Mouse (Mus musculus): ENCODE results near the gene Sppl3.

The Sppl3 gene

DNA sequence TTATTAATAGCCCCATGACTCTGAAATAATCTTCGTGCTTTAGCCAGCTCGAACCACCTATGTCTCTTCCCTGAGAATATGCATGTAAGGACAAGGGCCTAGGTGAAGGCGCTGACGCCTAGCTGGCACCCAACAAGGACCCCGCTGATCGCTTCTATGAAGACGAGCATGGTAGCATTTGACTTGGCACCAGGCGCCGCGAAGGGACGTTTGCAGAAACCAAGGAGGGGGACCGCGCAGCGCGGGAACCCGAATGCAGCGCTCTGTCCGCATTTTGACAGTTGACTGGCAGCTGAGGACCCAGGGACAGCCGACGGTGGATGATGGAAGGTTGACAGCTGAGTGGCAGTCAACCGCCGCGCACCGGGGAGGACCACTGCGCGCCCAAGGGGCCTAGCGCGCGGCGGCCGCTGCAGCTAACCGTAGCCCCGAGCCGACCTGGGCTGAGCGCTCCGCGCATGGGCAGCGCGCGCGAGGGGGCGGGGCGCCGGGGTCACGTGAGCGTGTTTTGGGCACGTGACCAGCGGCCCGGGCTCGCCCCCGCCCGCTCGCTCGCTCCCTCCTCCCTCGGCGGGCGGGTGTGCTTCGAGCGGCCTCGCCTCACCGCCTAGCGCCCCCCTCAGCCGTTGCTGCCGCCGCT is at the start of gene Sppl3:
Gene Sppl3 (plus strand): TSS at position 561 of the 640 bp plus-strand sequence.
- DNase-seq, result peak; percentile 100

DNA sequence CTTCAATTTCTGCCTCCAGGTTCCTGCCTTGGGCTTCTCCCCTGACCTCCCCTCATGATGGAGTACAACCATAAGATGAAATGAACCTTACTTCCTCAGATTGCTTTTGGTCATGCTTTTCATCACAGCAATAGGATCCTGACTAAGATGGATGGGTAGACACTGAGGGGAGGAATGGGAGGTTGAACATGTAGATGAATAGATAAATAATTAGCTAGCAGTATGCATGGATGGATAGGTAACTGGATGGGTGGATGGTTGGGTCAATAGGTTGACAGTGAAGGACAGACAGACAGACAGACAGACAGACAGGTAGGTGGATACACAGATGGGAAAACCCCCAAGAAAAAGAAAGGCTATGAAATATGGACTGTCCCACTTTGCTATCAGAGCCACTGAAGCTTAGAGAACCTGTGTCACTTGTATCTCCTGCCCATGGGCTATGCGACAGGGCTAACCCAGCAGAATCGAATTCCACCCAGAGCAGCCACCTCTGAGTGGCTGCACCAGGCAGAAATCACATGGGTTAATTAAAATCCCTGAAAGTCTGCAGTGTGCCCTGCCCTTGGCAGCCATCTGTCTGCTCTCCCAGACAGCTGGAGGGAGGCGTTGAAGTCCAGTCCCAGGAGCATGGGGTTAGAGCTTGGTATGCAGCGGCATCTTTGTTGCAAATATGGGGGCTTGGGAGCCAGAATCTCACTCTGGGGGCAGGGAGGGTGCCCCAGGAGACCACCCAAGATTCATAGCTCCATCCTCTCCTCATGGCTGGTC is 49.2 kb upstream of the Sppl3 start:
- no peak for DNase-seq

DNA sequence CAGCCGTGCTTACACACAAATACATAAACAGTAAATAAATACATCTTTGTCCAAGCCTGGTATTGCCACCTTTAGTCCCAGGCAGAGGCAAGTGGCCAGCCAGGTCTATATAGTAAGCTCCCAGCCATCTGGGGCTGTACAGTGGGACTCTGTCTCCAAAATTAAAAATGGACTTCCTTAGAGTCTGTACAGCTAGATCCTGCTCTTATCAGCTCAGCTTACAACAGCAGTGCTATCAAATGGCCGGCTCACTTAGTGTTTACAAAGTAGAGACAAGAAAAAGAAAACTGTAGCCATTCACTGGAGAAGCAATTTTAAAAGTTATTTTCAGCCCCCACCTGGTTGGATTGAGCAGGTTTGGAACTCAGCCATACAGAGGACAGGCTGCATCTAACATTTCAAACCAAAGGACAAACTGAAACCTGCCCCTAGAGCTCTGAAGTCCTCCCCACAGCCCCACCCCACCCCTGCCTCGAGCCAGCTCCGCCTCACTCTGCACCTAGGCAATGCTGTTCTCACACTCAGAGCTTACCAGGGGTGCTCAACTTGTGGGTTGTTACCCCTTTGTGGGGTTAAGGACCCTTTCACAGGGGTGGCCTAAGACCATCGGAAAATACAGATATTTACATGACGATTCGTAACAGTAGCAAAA is 46.5 kb upstream of the Sppl3 start:
- no peak for DNase-seq

DNA sequence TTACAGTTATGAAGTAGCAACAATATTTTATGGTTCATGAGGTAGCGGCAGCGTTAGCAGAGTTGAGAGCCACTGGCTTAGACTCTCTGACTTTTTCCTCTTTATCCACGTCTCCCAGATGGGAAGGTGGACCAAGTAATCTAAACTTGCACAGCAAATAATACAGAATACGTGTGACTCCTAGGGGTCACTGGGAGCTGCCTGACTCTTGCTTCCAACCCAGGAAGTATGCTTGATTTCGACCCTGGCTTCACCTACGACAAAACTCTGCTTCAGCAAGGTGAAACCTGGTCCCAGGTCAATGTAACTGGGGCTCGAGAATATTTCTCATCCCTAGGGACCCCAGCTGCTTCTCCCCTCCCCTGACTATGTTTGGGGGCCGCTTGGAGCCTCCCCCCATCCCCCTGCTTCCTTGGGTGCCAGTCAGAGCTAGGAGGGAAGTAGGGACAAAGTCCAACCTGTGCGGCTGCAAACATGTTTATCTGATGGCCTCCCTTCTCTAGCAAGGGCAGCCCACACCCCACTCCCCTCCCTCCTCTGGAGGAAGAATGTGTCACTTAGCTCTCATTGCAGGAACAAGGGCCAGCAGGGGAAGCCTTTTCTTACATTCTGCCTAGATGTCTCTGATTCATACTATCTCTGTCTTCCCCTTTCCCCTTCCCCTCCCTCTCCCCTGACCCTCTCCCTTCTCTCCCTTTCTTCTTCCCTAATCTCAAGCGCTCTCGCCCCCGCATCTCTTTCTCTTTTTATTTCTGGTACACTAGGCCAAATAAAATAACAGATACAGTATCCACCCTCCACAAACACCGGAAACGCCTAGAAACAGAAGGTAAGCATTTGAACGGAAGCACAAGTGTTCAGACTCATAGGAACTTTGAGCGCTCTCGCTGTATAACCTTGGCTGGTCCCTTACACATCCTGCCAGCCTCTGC is 45.7 kb upstream of the Sppl3 start:
- no peak for DNase-seq

DNA sequence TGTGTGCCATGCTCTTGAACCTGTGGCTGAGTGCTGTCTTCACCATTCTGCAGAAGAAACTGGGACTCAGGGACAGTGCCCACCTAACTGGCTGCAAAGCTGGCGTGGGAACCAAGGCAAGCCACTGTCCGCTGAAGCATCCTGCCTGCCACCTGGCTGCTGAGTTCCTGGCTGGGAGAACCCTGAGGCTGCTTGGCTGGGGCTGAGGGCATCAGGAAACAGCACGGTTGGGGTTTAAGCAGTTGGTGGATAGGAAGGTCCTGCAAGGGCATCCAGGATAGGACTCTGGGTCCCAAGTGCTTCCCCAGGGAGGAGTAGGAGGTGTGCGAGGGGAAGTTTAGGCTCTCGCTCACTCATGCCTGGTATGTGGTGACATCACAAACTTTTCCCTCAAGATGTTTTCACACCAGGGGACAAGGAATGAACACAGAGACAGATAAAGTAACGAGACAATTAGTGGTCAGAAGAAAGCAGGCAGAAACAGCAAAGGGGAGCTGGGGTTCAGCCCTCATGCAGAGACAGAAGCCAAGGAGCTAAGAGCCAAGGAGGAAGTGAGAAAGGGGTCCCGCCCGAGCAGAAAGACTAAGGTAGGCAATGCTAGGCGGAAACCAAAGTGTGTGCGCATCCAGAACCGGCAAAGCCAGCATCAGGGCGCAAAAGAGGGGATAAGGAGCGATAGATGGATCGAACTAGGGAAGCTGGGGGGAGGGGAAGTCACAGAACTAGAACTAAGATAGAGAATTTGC is 43.2 kb upstream of the Sppl3 start:
- no peak for DNase-seq

DNA sequence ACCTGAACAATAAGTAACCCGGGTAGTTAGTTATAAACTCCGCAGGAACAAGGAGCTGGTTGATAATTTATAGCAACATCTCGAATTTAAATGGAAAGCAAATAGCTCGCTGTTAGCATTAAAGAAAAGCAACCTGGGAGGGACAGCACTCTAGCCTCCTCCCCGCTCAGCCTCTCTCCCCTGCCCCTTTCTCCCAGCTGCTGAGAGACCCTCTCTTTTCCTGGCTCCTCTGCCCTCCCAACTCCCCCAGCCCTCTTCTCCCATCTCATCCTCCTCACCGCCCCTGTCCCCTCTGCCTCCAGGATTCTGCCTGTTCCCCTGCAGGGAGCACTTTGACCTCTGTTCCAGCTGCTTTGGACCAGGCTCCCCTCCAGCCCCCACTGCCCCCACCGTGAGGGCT is 42.3 kb upstream of the Sppl3 start:
- DNase-seq, result no peak

DNA sequence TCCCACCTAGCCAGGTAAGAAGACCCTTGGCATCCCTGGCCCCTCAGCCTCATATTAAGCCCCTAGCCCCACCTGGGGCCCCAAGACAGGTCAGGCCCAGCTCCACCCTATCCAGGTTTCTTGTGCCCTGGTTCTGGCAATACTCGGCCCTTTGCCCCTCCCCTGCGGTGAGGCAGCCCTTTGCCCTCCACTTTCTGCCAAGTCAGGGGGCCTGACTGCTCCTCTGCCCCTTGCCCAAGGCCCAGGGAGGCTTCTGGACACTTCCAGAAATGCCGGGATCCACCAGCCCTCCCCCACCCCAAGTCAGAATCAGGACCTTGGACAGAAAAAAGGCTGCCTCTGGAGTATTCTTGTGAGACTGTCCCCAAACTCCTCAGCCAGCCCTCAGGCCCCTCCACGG is 41.9 kb upstream of the Sppl3 start:
- no peak for DNase-seq

DNA sequence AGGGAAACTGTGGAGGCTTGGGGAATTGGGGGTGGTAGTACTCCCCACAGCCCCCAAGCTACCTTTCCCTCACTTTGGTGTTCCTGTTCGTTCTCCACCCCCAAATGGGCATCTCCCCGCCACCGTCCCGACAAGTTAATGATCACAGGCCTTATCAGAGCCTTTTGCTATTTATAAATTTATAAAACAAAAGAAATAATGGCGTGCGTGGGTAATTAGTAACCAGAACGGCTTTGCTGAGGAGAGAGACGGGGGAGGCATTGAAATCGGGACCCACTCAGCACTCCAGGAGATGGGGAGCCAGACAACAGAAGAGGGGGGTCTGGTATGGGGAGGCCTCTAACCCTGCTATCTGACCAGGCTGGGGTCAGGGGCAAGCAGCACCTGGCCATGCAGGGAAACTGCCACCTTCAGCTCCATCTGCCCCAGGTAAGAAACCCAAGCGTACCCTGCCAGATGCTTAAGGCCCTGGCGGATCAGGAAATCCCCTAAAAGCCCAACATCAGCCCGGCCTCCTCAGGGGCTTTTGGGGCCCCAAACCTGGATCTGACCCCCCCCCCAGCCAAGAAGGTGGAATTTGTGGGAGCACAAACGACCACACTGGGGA is 41.2 kb upstream of the Sppl3 start:
- DNase-seq, result no peak

DNA sequence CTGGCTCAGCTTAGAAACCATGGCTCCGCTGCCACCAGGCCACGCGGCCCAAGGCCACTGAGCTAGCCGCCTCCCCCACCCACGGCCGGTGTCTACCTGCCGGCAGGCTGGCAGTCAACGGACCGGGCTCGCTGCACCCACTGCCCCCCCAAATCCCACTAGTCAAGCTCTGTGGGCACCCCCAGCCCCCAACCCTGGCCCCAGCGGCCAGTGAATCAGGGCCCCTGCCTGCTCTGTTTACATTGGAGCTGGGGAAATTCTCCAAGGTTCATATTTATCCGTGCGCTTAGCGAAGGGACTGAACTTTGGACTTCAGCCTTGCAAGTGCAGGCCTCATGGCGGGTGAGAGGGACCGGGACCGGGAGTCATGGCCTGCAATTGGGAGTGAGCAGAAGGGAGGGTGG is 40.1 kb upstream of the Sppl3 start, which contains the start of gene Hnf1a:
Gene Hnf1a (minus strand): TSS at position 271 of the 404 bp plus-strand sequence.
- no peak for DNase-seq

DNA sequence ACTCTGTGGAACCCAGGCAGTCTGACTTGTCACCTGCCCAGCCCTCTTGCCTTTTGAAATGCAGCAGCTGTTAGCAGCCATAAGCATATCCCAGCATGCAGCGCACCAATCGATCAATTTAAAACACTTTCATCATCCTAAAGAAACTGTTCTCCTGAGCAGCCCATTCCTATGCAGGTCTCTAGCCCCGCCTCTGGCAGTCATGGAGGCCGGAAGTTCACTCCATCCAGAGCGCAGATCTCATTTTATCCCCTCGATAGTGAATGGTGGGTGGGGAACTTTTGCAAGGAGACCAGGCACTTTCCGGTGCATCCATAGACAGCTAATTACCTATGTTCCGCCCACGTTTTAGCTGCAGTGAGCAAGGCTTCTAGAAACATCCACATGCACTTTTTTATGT is 38.7 kb upstream of the Sppl3 start:
- DNase-seq, result no peak

DNA sequence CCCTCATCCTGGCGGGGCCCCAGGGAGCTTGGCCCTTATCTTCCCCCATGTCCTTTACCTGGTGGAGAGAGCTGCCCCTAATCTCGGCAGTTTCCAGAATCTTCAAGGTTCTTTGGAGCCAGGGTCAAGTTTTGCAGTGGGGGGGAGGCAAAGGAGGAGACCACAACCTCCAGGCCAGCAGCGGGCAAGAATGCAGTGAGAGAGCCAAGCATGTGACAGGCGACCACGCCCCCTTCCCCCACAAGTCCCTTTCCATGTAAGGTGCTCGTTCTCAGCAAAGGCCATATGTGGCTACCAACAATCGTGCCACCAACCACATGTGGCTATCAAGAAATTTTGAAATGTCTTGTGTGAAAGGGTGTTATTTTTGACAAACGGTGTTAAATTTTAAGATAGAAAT is 37.8 kb upstream of the Sppl3 start:
- DNase-seq, result no peak

DNA sequence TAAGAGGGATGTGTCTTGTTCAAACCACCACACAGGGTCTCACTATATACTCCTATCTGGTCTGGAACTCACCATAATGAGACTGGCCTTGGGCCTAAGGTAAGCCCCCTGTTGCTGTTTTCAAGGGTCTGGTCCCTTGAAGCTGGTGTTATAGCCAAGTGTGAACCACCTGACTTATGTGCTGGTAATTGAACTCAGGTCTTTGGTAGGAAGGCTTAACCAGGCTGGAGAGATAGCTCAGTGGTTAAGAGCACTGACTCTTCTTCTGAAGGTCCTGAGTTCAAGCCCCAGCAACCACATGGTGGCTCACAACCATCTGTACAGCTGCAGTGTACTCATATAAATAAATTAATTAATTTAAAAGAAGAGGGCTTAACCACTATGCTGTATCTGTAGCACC is 34.0 kb upstream of the Sppl3 start:
- DNase-seq, result no peak

DNA sequence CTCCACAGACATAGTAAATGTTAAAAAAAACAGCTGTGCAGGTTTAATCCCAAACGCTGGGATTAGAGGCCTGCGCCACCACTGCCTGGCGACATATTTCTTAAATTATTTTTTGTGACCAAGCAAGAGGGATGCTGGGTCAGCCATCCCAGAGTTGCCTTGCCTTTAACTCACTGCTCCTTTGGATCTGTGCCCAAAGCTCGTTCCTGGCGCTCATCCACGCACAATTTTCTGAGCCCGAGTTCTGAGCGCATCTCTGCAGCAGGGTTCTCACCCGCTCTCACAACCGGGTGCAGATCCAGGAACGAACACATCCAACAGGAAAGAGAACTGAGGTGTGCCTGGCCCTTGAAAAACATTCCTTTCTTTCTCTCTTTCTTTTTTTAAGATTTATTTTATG is 32.5 kb upstream of the Sppl3 start:
- no peak for DNase-seq

DNA sequence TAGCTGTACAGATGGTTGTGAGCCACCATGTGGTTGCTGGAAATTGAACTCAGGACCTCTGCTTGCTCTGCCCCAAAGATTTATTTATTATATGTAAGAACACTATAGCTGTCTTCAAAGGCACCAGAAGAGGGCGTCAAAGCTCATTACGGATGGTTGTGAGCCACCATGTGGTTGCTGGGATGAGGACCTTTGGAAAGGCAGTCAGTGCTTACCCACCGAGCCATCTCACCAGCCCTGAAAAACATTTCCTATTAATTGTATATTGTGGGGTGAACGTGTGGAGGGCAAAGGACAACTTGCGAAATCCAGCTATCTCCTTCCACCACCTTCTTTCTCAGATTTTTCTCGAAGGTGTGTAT is 32.1 kb upstream of the Sppl3 start:
- peak; percentile 27 for DNase-seq

DNA sequence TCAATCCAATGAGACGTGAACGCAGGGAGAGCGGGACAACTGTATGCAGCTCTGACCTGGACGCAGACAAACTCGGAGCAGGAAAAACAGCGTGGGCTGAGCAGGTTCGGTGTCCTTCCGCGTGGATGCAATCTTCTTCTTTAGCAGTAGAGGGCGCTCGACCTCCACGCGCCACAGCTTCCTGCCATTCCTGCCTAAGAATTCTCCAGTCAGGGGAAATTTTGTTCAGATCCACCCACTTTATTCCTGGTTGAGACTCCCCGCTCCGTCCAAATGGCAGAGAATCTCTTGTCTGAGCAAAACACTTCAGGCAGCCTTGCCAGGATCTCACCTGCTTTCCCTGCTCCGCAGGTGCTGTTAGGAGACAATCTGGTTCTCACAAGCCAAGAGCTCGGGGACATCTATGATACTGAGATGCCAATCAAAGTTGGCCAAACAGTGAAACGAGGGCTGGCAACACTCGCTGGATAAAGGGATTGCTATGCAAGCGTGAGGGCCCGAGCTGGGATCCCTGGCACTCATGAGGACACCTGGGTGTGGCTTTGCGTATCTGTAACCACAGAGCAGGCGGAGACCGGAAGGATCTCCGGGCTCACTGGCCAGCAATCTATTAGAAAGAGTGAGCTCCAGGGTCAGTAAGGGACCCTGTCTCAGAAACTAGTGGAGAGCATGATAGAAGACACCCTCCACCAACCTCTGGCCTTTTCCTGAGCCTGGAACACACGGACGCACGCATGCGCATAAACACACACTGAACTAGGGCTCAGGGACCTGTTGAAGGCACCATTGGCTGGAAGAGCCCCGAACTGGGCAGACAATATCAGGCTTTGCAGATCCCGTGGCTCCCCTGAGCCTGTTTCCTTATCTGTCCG is 31.5 kb upstream of the Sppl3 start:
- DNase-seq, result peak; percentile 74

DNA sequence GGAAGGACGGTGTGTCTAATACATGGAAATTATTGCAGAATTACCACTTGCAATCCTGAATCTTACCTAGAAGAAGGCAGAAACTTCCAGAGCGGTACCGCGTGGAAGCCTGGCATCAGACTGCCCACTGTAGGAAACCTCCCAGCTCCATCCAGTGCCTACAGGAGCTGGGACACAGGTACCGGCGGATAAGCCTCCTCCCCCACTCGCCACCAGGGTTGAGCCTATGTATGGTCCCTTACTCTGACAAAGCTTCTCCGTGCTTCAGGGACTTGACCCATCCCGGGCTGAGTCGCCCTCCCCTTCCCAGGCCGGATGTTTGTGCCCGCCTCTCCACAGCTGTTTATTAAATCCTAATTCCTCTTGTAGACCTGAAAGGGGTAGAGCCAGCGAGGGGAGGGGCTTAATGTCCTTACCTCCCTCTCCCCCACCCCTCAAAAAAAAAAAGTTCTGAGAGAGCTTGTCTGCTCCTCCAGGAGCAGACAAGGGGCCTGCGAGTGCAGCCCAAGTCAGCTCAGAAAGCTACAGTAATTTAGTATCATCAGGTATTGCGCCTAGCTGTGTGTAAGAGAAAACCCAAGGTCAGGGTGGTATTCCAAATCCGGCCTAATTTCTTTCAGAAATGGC is 30.7 kb upstream of the Sppl3 start:
- no peak for DNase-seq

DNA sequence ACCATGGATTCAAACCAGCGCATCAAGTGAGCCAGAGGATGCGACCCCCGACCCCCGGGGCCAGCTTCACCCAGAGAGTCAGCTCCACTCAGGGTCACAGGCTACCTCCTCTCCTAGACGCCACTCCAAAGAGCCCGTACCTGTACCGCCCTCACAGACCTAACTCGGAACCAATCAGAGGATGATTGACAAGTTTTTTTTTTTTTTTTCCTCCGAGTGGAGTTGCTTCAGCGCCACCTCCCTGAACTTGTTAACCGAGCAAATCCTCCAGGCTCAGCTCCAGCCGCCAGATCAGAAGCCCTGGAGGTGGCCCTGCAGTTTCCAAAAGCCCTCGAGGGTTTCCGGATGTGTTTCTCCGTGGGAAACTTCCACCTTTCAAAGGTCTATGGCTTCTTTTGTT is 28.9 kb upstream of the Sppl3 start:
- DNase-seq, result no peak

DNA sequence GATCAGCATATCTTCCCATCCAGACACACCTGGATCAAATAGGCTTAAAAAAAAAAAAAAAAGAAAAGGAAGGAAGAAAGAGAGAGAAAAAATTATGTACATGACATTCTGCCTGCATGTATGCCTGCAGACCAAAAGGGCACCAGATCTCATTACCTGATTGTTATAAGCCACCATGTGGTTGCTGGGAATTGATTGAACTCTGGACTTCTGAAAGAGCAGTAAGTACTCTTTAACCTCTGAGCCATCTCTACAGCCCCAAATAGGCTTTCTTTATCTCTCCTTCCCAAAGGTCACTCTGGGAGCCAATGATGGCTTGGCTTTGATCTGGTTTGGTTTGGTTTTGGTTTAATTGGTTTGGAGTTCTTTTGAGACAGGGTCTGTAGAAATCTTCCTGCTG is 25.9 kb upstream of the Sppl3 start:
- DNase-seq, result no peak

DNA sequence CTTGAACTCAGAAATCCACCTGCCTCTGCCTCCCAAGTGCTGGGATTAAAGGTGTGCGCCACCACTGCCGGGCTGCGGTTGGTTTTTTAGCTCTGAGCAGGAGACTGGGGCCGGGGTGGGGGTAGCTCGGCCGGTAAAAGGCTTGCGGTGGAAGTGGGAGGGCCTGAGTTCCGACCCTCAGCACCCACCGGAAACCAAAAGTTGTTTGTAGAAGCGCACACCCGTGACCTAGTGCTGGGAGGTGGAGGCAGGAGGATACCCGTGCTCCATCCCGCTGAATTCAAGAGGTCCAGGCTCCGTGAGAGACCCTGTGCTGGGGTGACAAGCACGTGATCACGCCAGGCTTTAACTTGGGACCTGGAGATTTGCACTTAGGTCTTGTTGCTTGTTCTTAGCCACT is 14.5 kb upstream of the Sppl3 start:
- DNase-seq, result peak; percentile 23

DNA sequence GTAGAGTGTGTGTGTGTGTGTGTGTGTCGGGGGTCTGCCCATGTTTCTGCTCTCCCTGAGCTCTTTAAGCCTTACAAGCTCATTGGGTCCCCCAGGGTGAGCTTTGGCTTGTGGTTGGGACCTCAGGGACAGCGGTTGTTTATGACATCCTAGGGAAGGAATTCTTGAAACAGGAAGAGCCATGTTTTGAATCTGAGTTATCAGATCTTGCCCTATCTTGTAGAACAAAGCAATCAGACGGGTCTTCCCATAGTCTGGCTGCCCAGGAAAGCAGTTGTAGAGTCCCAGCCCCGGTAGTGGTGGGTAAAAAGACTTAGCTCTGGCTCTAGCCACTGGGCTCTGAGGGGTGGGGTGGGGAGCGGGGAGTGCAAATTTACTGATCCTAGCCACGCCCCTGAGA is 13.6 kb upstream of the Sppl3 start:
- no peak for DNase-seq
